Mouse (Mus musculus): ENCODE measurements at regions not wholly inside any gene's neighbourhood (a gene's known extent, or its start where the extent isn't known, plus 50 kb on each side); places are given as distances from the start of the nearest gene placed in this dataset.

- TF ChIP-seq POLR2A (IDR thresholded peaks at IDR 0.05; ENCODE audit: insufficient read depth, low read depth, low read length) (no peak), CTCF (IDR thresholded peaks at IDR 0.05) (no peak), EP300 (IDR thresholded peaks at IDR 0.05; ENCODE audit: insufficient read depth, low read depth, low read length) (no peak)
Measured at GRCm38 (mm10) chr4:82123101-82123500, 582.4 kb downstream of the Nfib start.
